Mouse (Mus musculus) midbrain, postnatal 0 days (tissue): ENCODE results near the gene Fbxo6. TPM values are rescaled to one million over a fixed set of nuclear protein-coding genes. Genes with fewer than 3 reads are reported as not detected.
"Not testable (repeated sequence)": the region's sequence is repeated elsewhere in the genome, so short reads cannot be mapped to it uniquely, and the experiment has no call there.

Experiments
- ATAC-seq: fragments of 200-750 bp; cut with Nextera tagmentation; 2 replicates; pipeline ENCODE4 v1.8.0; 2017; ENCODE audit warnings: moderate number of reproducible peaks, mild to moderate bottlenecking, moderate TSS enrichment, moderate library complexity; ENCODE audit not compliant: low FRiP score
- DNase-seq: peaks from one replicate; pipeline ENCODE4 v3.0.0-alpha.2; 2015; ENCODE audit warnings: low spot score
- H3K27ac ChIP-seq: fragments of 300-500 bp; sonication (generic); 2 replicates; pipeline ENCODE4 v1.5.1; 2014; ENCODE audit warnings: low read depth, mild to moderate bottlenecking, low read length, mixed read lengths
- H3K27me3 ChIP-seq: fragments of 300-500 bp; sonication (generic); 2 replicates; pipeline ENCODE4 v1.6.1; 2014; ENCODE audit warnings: low read length, control low read depth, mixed read lengths; ENCODE audit not compliant: insufficient read depth
- H3K36me3 ChIP-seq: fragments of 300-500 bp; sonication (generic); 2 replicates; pipeline ENCODE4 v1.6.1; 2014; ENCODE audit warnings: low read length, control low read depth, mixed read lengths; ENCODE audit not compliant: insufficient read depth
- H3K4me1 ChIP-seq: fragments of 300-500 bp; sonication (generic); 2 replicates; pipeline ENCODE4 v1.6.1; 2014; ENCODE audit warnings: mild to moderate bottlenecking, control low read depth, antibody characterized with exemption, low read length, mixed read lengths; ENCODE audit not compliant: insufficient read depth
- H3K4me2 ChIP-seq: fragments of 300-500 bp; sonication (generic); 2 replicates; pipeline ENCODE4 v1.6.1; 2014; ENCODE audit warnings: low read depth, mild to moderate bottlenecking, low read length, mixed read lengths; ENCODE audit not compliant: poor library complexity, severe bottlenecking
- H3K4me3 ChIP-seq: fragments of 300-500 bp; sonication (generic); 2 replicates; pipeline ENCODE4 v1.5.1; 2014; ENCODE audit warnings: low read depth, mild to moderate bottlenecking, low read length, moderate library complexity
- H3K9ac ChIP-seq: fragments of 300-500 bp; sonication (generic); replicated peaks from 2 replicates; pipeline ENCODE4 v1.6.1; 2014; ENCODE audit warnings: mild to moderate bottlenecking, low read length, moderate library complexity, mixed read lengths; ENCODE audit not compliant: poor library complexity, severe bottlenecking
- H3K9me3 ChIP-seq: fragments of 300-500 bp; sonication (generic); 2 replicates; pipeline ENCODE4 v1.6.1; 2016; ENCODE audit warnings: low read length, control low read depth
- CTCF ChIP-seq: IDR thresholded peaks from 2 replicates; pipeline ENCODE4 v1.5.1; 2016; ENCODE audit warnings: antibody characterized with exemption, mild to moderate bottlenecking
- WGBS: fragments of 180-500 bp; shearing (Covaris S2); extraction: QIAGEN DNeasy Blood & Tissue Kit; methylation state at CpG from one replicate; pipeline ENCODE4 v1.1.7; 2014; 5-methylcytosine and 5-hydroxymethylcytosine counted together
- polyA plus RNA-seq: library from polyadenylated mRNA; unstranded; fragments of >200 nt; fragmentation: Nextera tagmentation; extraction: Ambion mirVana; gene quantifications from 2 replicates; pipeline ENCODE4 v1.2.1, GENCODE M21; 2015
- total RNA-seq: library from RNA; depleted of rRNA; stranded (reverse); fragments of >200 nt; gene quantifications from 2 replicates; pipeline ENCODE4 v1.2.3, GENCODE M21; 2014

The Fbxo6 gene
- total and polyA plus RNA-seq, 2 experiments from 2014 or later: 23.6 to 27.7 TPM

DNA sequence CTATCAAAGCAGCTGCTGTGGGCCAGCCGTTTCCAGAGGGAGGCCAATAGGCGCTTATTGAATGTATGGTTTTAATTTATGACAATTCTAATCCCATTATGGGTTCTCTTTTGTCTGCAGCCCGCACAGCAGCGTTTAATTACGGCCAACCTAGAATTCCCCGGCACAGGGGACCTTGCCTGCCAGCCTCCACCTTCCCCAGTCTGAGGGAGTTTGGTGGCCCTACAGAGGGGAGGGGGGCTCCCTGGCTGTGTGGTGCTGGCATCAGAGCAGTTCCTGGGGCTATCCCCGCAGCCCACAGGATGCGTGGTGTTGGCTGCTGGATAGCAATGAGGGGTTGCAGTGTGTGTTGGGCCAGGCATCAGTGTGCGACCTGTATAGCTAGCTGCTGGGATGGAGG is 32.6 kb upstream of the Fbxo6 start:
- no peak overlapping the region for H3K9ac ChIP-seq
- no peaks in the 10 kb centered on the region for H3K36me3 ChIP-seq
- DNase-seq (no peak), ATAC-seq (peak; percentile 35; the same call in 1 of the 2 replicates)
- no peak for TF ChIP-seq CTCF
- H3K4me2 ChIP-seq: no peak overlapping the region
- H3K27ac ChIP-seq: no peak overlapping the region
- H3K4me3 ChIP-seq: no peak overlapping the region
- WGBS: 15% methylated on average over 9 of the region's 9 CpGs
- no peaks in the 10 kb centered on the region for H3K27me3 ChIP-seq
- H3K4me1 ChIP-seq: no peaks in the 10 kb centered on the region
- H3K9me3 ChIP-seq: no peaks in the 10 kb centered on the region

DNA sequence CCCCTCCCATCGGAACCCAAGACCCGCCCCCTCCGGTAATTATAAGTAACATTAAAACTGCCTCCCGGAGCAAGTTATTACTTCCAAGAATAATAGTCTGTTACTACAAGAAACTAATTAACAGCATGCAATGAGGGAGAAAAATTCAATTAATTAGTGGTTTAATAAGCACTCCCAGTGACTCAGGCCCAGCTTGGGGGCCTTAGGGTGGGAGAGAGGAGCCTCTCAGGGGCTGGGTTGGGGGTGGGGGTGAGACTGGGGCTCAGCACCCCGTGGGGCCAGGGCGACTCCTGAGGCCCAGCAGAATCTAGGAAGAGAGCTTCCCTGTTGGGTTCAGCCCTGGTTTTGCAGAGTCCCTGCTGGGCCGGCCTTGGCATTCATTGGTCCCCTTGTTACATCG is 30.4 kb upstream of the Fbxo6 start:
- H3K9ac ChIP-seq: no peak overlapping the region
- no peaks in the 10 kb centered on the region for H3K4me1 ChIP-seq
- no peak overlapping the region for H3K4me3 ChIP-seq
- no peak overlapping the region for H3K4me2 ChIP-seq
- ATAC-seq (no peak), DNase-seq (peak; percentile 44)
- no peaks in the 10 kb centered on the region for H3K36me3 ChIP-seq
- no peaks in the 10 kb centered on the region for H3K9me3 ChIP-seq
- 31% methylated on average over 8 of the region's 8 CpGs for WGBS
- no peak for TF ChIP-seq CTCF
- 0 out of 2 replicates have a peak, but pooled peaks cover 6% of the 10 kb centered on the region for H3K27me3 ChIP-seq
- H3K27ac ChIP-seq: no peak overlapping the region

DNA sequence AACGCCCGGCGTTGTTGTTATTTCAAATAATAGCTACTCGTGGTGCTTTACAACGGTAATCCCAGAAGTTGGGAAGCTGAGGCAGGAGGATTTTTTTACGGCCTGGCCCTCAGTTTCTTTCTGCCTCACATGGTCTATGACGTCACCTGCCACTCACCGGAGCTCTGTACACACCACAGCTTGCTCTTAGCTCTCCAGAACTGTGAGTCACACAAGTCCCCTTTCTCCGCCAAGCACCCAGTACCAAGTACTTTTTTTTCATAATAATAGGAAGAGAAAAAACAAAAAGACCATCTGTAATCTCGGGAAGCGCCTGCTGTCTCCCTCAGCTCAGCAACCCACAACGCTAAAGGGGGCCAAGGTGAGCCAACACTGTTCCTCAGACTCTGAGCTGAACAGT is 29.5 kb upstream of the Fbxo6 start:
- Histone ChIP-seq H3K4me3 (no peak overlapping the region), H3K9ac (no peak overlapping the region), H3K27me3 (0 out of 2 replicates have a peak, but pooled peaks cover 6% of the 10 kb centered on the region), H3K4me1 (no peaks in the 10 kb centered on the region), H3K4me2 (no peak overlapping the region), H3K9me3 (no peaks in the 10 kb centered on the region), H3K36me3 (no peaks in the 10 kb centered on the region), H3K27ac (no peak overlapping the region)
- TF ChIP-seq CTCF: no peak
- WGBS: 91% methylated on average over 12 of the region's 12 CpGs
- DNase-seq (no peak), ATAC-seq (no peak)

DNA sequence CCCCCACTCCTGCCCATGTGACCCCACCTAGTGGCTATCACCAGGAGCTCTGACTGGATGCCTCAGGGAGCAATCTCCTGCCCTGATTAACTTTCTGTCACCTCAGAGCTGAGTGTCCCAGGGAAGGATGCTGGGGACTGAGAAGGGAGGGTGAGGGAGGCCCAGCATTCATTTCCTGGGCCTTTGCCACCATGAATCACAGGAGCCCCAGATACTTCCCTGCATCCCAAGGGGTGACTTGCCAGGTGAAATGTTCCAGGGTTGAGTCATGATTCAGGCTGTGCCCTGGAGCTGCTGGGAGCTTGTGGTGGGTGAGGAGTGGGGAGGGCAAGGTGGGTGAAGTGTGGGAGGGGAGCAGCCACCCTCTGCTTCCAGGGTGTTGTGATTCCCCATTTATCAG is 25.8 kb upstream of the Fbxo6 start:
- Histone ChIP-seq H3K4me1 (peaks cover 3% of the 10 kb centered on the region; the same call in 1 of the 2 replicates), H3K9ac (no peak overlapping the region), H3K4me3 (no peak overlapping the region), H3K36me3 (no peaks in the 10 kb centered on the region), H3K9me3 (no peaks in the 10 kb centered on the region), H3K27ac (no peak overlapping the region), H3K27me3 (peaks cover 6% of the 10 kb centered on the region; the same call in 1 of the 2 replicates), H3K4me2 (no peak overlapping the region)
- DNase-seq: no peak
- no peak for ATAC-seq
- no peak for TF ChIP-seq CTCF

DNA sequence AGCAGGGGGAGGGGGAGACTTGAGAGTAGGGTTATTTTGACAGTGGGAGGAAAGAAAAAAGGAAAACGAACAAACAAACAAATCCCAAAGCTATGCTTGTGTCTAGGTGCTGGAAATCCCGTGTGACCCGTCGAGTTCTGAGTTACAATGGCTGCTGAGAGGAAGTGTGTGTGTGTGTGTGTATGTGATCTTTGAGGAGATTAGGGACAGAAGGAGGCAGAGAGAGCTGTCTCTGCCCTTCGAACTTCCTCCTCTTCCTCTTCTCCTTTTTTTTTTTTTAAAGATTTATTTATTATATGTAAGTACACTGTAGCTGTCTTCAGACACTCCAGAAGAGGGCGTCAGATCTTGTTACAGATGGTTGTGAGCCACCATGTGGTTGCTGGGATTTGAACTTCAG is 24.7 kb upstream of the Fbxo6 start:
- DNase-seq, H3K27me3 ChIP-seq, H3K9me3 ChIP-seq, H3K27ac ChIP-seq, H3K4me1 ChIP-seq, H3K4me2 ChIP-seq, H3K9ac ChIP-seq, ATAC-seq, H3K36me3 ChIP-seq, H3K4me3 ChIP-seq: not testable (repeated sequence)
- WGBS: 70% methylated on average over 5 of the region's 6 CpGs

DNA sequence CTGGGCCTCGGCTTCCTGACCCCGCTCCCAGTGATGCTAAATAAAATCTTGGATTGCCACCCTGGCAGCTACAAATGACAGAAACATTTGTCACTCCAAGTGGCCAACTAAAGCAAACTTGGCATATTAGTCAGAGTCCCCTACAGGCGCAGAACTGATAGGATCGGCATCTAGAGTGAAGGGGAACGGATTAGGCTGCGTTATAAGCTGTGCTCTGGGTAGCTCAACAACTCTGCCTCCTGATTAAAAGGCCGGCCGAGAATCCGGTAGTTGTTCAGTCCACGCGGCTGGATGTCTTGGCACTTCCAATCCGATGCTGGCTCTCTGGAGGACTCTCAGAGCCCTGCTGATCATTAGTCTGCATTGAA is 22.5 kb upstream of the Fbxo6 start:
- Histone ChIP-seq H3K9me3 (no peaks in the 10 kb centered on the region), H3K36me3 (no peaks in the 10 kb centered on the region), H3K4me2 (peak overlapping the region; percentile 51), H3K4me3 (peak overlapping the region; percentile 32; the same call in 1 of the 2 replicates), H3K4me1 (peaks cover 3% of the 10 kb centered on the region; the same call in 1 of the 2 replicates), H3K27me3 (peaks cover 15% of the 10 kb centered on the region), H3K9ac (no peak overlapping the region), H3K27ac (0 out of 2 replicates have a peak overlapping the region, but pooled peaks have one; percentile 55)
- WGBS: 6% methylated on average over 12 of the region's 12 CpGs
- ATAC-seq (no peak), DNase-seq (peak; percentile 47)
- TF ChIP-seq CTCF: peak; percentile 20; the same call in 1 of the 2 replicates
